Mouse (Mus musculus) spleen, adult 2 months (tissue): Measurements from ENCODE around the gene Grid1.

Experiments
- CTCF ChIP-seq: fragments of 200-500 bp; IDR thresholded peaks from 2 replicates; pipeline ENCODE4 v1.5.1; 2011; ENCODE audit warnings: mild to moderate bottlenecking, inconsistent platforms; ENCODE audit not compliant: insufficient read depth, insufficient read length, insufficient replicate concordance; ENCODE audit errors: extremely low read depth
- POLR2A ChIP-seq: fragments of 200-500 bp; IDR thresholded peaks from 2 replicates; pipeline ENCODE4 v1.6.1; 2011; ENCODE audit warnings: low read depth, low read length, inconsistent platforms

- no peak for TF ChIP-seq CTCF
- no peak for TF ChIP-seq POLR2A
Observed at GRCm38 (mm10) chr14:35044918-35045698, 225.2 kb downstream of the Grid1 start.
